Mouse (Mus musculus) liver, embryonic 13.5 days (tissue): Measurements from ENCODE around the gene Vmn2r57. TPM values are rescaled to one million over a fixed set of nuclear protein-coding genes. Genes with fewer than 3 reads are reported as not detected.
"Not testable (repeated sequence)": the region's sequence is repeated elsewhere in the genome, so short reads cannot be mapped to it uniquely, and the experiment has no call there.

Experiments
- ATAC-seq: fragments of 200-750 bp; cut with Nextera tagmentation; 2 replicates; pipeline ENCODE4 v1.8.0; 2017; ENCODE audit warnings: low read depth, mild to moderate bottlenecking, moderate number of reproducible peaks, moderate library complexity
- DNase-seq: peaks from one replicate; pipeline ENCODE4 v3.0.0; 2022
- H3K27ac ChIP-seq: fragments of 300-500 bp; sonication (generic); 2 replicates; pipeline ENCODE4 v1.5.1; 2015; ENCODE audit warnings: moderate library complexity, mild to moderate bottlenecking, inconsistent platforms
- H3K27me3 ChIP-seq: fragments of 300-500 bp; sonication (generic); 2 replicates; pipeline ENCODE4 v1.6.1; 2015; ENCODE audit warnings: mild to moderate bottlenecking, inconsistent platforms
- H3K36me3 ChIP-seq: fragments of 300-500 bp; sonication (generic); 2 replicates; pipeline ENCODE4 v1.6.1; 2015; ENCODE audit warnings: mild to moderate bottlenecking, inconsistent platforms
- H3K4me1 ChIP-seq: fragments of 300-500 bp; sonication (generic); replicated peaks from 2 replicates; pipeline ENCODE4 v1.6.1; 2015; ENCODE audit warnings: inconsistent platforms
- H3K4me2 ChIP-seq: fragments of 300-500 bp; sonication (generic); 2 replicates; pipeline ENCODE4 v1.6.1; 2015; ENCODE audit warnings: inconsistent platforms, mild to moderate bottlenecking, moderate library complexity
- H3K4me3 ChIP-seq: fragments of 300-500 bp; sonication (generic); replicated peaks from 2 replicates; pipeline ENCODE4 v1.5.1; 2015; ENCODE audit warnings: mild to moderate bottlenecking, inconsistent platforms
- H3K9ac ChIP-seq: fragments of 300-500 bp; sonication (generic); 2 replicates; pipeline ENCODE4 v1.6.1; 2015; ENCODE audit warnings: mild to moderate bottlenecking, inconsistent platforms
- H3K9me3 ChIP-seq: fragments of 300-500 bp; sonication (generic); replicated peaks from 2 replicates; pipeline ENCODE4 v1.6.1; 2016; ENCODE audit warnings: inconsistent platforms
- WGBS: fragments of 180-500 bp; shearing (Covaris S2); methylation state at CpG from one replicate; pipeline ENCODE4 v1.1.7; 2015; ENCODE audit not compliant: insufficient replicate concordance; 5-methylcytosine and 5-hydroxymethylcytosine counted together
- polyA plus RNA-seq: library from polyadenylated mRNA; unstranded; fragments of >200 nt; fragmentation: Nextera tagmentation; extraction: Ambion mirVana; gene quantifications from 2 replicates; pipeline ENCODE4 v1.2.1, GENCODE M21; 2015

The Vmn2r57 gene
- polyA plus RNA-seq, result 0.02 and 0.05 TPM in 2 replicates

DNA sequence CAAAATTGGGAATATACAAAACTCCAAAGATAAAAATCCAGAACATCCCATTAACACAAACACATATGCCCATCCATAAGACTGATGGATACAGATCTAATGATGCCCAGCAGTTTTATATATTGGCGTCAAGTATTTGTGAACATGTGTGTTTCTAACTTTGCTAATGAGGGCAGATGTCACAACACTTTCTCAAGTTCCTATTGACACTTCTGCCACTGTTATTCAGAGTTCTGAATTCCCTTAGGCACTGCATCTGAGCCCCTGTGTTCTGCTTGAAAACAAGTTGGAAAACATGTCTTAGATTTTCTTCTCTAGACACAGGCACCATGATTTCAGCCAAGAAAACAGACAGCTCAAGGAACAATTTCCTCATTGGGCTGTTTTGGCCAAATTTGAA, at the start of gene Vmn2r57:
TSS of gene Vmn2r57 (minus strand) at position 101 of the 400 bp plus-strand sequence.
- ATAC-seq, result not testable (repeated sequence)

DNA sequence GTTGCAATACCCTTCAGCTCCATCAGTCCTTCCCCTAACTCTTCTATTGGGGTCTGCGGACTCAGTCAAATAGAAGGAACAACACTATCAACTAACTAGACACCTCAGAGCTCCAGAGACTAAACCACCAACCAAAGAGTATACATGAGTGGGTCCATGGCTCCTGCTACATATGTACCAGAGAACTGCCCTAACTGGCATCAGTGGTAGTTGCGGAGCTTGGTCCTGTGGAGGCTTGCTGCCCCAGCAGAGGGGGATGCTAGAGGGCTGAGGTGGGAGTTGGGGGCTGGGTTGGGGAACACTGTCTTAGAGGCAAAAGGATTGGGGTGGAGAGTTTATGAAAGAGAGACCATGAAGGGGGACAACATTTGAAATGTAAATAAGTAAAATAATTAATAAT, 49.4 kb upstream of the Vmn2r57 start:
- no peak overlapping the region for H3K9ac ChIP-seq
- 90% methylated on average over 2 of the region's 2 CpGs for WGBS
- H3K9me3 ChIP-seq, result no peaks in the 10 kb centered on the region

More for the DNA sequence above, at the start of gene Vmn2r57:
- not testable (repeated sequence) for H3K4me1 ChIP-seq, H3K4me2 ChIP-seq, H3K9ac ChIP-seq, DNase-seq, H3K27ac ChIP-seq, H3K9me3 ChIP-seq, H3K36me3 ChIP-seq, H3K4me3 ChIP-seq, H3K27me3 ChIP-seq
- 59% methylated on average over 1 of the region's 1 CpGs for WGBS

DNA sequence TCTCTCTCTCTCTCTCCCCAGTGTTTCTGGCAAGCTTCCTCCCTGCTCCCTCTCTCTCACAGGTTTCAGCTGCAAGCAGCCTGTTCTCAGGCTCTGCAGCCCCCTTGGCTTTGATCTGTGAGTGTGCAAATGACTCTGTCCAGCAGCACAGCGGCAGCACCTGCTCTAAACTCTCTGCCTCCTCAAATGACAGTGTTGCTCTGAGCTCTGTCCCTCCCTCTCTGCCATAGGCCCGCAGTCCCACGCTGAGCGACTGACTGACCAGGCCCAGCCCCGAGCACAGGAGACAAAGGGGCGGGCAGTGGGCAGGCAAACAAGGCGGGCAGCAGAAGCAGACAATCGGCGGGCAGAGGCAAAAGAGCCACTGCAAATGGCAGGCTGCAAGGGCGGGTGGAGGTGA, 3.4 kb upstream of the Vmn2r57 start:
- 9% methylated on average over 10 of the region's 10 CpGs for WGBS
- Histone ChIP-seq H3K27me3 (no peaks in the 10 kb centered on the region), H3K4me1 (no peaks in the 10 kb centered on the region), H3K27ac (no peak overlapping the region), H3K36me3 (no peaks in the 10 kb centered on the region), H3K9ac (no peak overlapping the region), H3K4me2 (no peak overlapping the region), H3K9me3 (peaks cover 6% of the 10 kb centered on the region; the same call in 1 of the 2 replicates), H3K4me3 (no peak overlapping the region)
- DNase-seq (no peak), ATAC-seq (no peak)

More for the DNA sequence above, 49.4 kb upstream of the Vmn2r57 start:
- Histone ChIP-seq H3K27me3 (no peaks in the 10 kb centered on the region), H3K27ac (no peak overlapping the region), H3K4me2 (0 out of 2 replicates have a peak overlapping the region, but pooled peaks have one; percentile 17), H3K36me3 (peaks cover 15% of the 10 kb centered on the region), H3K4me1 (peaks cover 5% of the 10 kb centered on the region; the same call in 1 of the 2 replicates), H3K4me3 (no peak overlapping the region)
- ATAC-seq (no peak), DNase-seq (no peak)

DNA sequence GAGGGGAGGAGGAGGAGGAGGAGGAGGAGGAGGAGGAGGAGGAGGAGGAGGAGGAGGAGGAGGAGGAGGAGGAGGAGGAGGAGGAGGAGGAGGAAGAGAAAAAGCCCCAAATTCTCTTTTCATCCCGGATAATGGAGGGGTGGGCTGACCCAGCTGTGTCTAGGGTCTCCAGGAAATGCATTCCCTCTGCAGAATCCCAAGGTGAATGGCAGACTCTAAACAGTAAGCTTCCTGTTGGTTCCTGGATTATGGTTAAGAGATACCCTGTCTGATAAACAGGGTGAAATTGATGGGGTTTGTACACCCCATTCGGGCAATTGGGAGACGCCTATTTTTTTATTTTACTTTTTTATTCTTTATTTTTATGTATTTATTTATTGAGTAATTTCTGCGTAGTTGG, 54.4 kb downstream of the Vmn2r57 start:
- ATAC-seq (no peak), DNase-seq (no peak)
- Histone ChIP-seq H3K4me2 (no peak overlapping the region), H3K9me3 (no peaks in the 10 kb centered on the region), H3K36me3 (no peaks in the 10 kb centered on the region), H3K4me3 (no peak overlapping the region), H3K4me1 (peaks cover 8% of the 10 kb centered on the region; the same call in 1 of the 2 replicates), H3K27ac (no peak overlapping the region), H3K27me3 (no peaks in the 10 kb centered on the region), H3K9ac (no peak overlapping the region)
- 62% methylated on average over 4 of the region's 4 CpGs for WGBS

DNA sequence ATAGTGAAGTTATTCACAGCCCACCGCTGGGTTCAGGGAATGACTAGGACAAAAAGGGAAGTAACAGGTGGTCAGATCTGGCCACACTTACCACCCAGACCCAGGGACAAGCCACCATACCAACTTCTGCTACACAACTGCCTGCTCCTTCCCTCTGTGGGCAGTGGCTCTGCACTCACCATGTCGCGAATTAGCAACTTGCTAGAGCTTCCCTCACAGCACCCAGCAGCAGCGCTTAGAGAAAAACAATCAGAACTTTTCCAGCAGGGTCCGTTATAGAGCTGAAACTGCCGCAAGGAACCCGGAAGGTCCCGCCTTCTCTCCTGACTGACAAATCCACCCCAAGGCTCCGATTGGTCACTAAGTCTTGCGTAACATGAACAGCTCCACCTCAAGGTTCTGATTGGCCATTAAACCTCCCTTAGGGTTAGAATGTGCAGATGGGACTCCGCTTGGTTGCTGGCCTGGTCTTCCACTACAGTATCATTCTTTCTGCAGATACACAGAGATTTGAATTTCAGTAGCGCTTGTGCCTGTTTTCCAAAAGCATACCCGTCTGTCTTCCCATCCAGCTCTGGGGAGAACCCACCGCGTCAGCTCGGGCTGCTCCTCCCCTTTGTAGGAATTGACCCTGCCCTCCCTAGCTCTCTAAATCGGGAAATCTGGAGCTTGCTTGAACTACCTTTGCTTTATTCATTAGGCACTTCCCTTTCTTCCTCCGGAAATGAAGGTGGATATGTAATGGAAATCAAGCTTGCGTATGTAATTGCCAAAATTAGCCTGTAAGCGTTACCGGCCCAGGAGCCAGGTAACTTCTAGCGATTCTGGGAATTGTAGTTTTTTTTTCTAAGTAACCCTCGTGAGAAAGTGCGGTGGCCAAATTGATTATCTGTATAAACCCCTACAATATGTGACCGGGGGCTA, 55.2 kb downstream of the Vmn2r57 start, which contains the start of gene AI987944:
TSS of gene AI987944 (minus strand) at position 332 of the 924 bp plus-strand sequence.
- no peaks in the 10 kb centered on the region for H3K27me3 ChIP-seq
- 0 out of 2 replicates have a peak within 1 kb of the TSS, but pooled peaks have one; percentile 19 for H3K27ac ChIP-seq
- DNase-seq, result peak; percentile 79
- peak within 1 kb of the TSS; percentile 66 for H3K9ac ChIP-seq
- 0% methylated on average over 25 of the region's 25 CpGs for WGBS
- no peaks in the 10 kb centered on the region for H3K36me3 ChIP-seq
- H3K4me2 ChIP-seq, result peak within 1 kb of the TSS; percentile 67
- ATAC-seq, result peak; percentile 99
- no peaks in the 10 kb centered on the region for H3K9me3 ChIP-seq
- H3K4me1 ChIP-seq, result peaks cover 8% of the 10 kb centered on the region; the same call in 1 of the 2 replicates
- peak within 1 kb of the TSS; percentile 65 for H3K4me3 ChIP-seq

Other genes with a start within 250 kb of the Vmn2r57 start
- 5.1 and 6.0 TPM in 2 replicates for gene AI987944, start 55.3 kb downstream of the Vmn2r57 start, polyA plus RNA-seq
- not detected in 2 replicates for gene Gm20449, start 50.7 kb upstream of the Vmn2r57 start, polyA plus RNA-seq
- 2.2 and 4.7 TPM in 2 replicates for gene AW146154, start 51.2 kb upstream of the Vmn2r57 start, polyA plus RNA-seq
- not detected in 2 replicates for gene Gm6871, start 125.0 kb upstream of the Vmn2r57 start, polyA plus RNA-seq
- 5.0 and 6.8 TPM in 2 replicates for gene 2610021A01Rik, start 150.5 kb upstream of the Vmn2r57 start, polyA plus RNA-seq
- 2.6 and 3.0 TPM in 2 replicates for gene Zfp788, start 184.5 kb upstream of the Vmn2r57 start, polyA plus RNA-seq